ENCODE assay signal across 18 mouse cellular contexts in the genomic region with DNA sequence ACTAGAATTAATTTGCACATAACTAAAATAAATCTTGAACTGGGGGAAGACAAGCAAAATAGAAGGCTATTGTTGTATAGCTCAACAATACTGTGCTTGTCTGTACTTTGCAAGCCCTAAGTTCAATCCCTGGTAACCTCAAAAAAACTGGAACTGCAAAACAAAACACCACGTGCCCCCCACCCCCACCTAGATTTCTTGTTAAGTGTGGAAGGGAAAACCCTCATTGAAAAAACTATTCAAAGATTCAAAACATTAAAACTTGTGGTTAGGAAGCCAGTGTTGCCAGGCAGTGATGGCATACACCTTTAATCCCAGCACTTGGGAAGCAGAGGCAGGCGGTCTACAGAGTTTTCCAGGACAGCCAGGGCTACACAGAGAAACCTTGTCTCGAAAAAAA.
"Had no signal": no experiment of that assay in that cellular context is flagged by ENCODE, and none has a peak within 500 bp of the region (broad histone marks: within the 10 kb centered on the region; RNA-seq: fewer than 3 reads in every experiment).

No protein-coding gene starts in this region.

- DNase-seq: kidney, adult 11 months; kidney, adult 8-10 months; kidney, postnatal 10 days; kidney, postnatal 36 days; layer of hippocampus, postnatal 36 days; lung, postnatal 14 days; retina, postnatal 1 day; thymus, adult 18-20 months; thymus, postnatal 36 days had no signal

- H3K9me3 ChIP-seq: kidney, embryonic 15.5 days; lung, embryonic 15.5 days; midbrain, embryonic 13.5 days; neural tube, embryonic 13.5 days had no signal

- ATAC-seq: midbrain, embryonic 13.5 days; midbrain, embryonic 16.5 days had no signal

- H3K27ac ChIP-seq: kidney, embryonic 15.5 days; left cerebral cortex, adult 2 months; liver, embryonic 14.5 days; lung, embryonic 15.5 days; macrophage; midbrain, embryonic 13.5 days; neural tube, embryonic 13.5 days had no signal

- H3K9ac ChIP-seq: kidney, embryonic 15.5 days; liver, embryonic 14.5 days; lung, embryonic 15.5 days; midbrain, embryonic 13.5 days; neural tube, embryonic 13.5 days had no signal

- H3K4me3 ChIP-seq: kidney, embryonic 15.5 days; left cerebral cortex, adult 2 months; lung, embryonic 15.5 days; midbrain, embryonic 13.5 days; myocyte; neural tube, embryonic 13.5 days had no signal

- H3K27me3 ChIP-seq: kidney, embryonic 15.5 days; lung, embryonic 15.5 days; midbrain, embryonic 13.5 days; neural tube, embryonic 13.5 days had no signal

- H3K4me2 ChIP-seq: kidney, embryonic 15.5 days; lung, embryonic 15.5 days; midbrain, embryonic 13.5 days; neural tube, embryonic 13.5 days had no signal
